Comparison of ENCODE assay signal across 17 mouse cellular contexts in the genomic region with DNA sequence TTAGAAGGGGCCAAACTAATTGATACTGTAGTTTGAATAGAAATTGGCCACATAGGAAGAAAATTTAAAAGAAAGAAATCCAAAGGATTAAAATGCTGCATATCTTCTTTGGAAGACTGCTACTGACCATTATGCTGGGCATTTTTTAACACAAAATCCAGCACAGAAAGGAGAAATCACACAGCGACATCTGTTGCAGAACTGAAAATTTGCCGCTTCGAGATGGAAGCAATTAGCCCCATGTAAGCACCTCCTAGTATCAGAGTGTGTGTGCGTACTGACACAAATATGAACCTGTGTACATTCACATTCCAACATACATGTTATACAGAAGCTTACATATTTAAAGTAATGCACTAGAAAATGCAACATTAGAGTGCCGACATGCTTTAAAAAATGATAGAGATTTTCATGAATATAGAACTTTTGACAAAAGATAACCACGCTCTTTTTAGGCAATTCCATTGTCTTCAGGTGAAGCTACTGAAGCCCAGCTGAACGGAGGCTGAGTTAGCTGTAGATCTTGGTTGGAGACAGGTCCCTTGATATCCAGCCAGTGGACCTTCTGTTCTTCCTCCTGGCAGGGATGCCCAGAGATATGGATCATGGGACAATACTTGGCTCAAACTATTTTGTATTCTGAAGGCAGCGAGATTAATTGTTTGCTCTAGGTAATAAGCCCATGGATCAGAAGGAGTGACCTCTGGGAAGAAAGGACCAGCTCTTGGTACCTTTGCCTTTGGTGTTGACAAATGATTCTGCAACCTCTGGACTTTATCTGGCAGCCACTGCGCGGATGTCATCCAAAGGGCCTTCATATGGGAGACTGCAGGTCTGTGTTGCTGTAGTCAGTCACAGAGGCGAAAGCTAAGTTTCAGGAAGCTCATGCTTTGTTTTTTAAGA. TPM values are rescaled to one million over a fixed set of nuclear protein-coding genes. Genes with fewer than 3 reads are reported as not detected.
DNase-seq lines count a peak whose midpoint lies in the region; ATAC-seq and TF ChIP-seq lines count a peak whose summit lies in the region.
"Had no signal": no experiment of that assay in that cellular context is flagged by ENCODE, and none has a peak within 500 bp of the region (broad histone marks: within the 10 kb centered on the region; RNA-seq: fewer than 3 reads in every experiment).

No protein-coding gene starts in this region.

- no peaks in the 10 kb centered on the region for H3K36me3 ChIP-seq in forebrain, embryonic 15.5 days
- H3K36me3 ChIP-seq in forebrain, embryonic 11.5 days (ENCODE audit: control insufficient read depth, insufficient read depth, low read length): no peaks in the 10 kb centered on the region
- H3K36me3 ChIP-seq in midbrain, embryonic 16.5 days (ENCODE audit: control insufficient read depth, insufficient read depth, low read length): 0 out of 2 replicates have a peak, but pooled peaks cover 2% of the 10 kb centered on the region
- H3K36me3 ChIP-seq in midbrain, embryonic 11.5 days (ENCODE audit: control insufficient read depth, insufficient read depth, low read length): no peaks in the 10 kb centered on the region
- H3K36me3 ChIP-seq in thymus, adult 2 months (ENCODE audit: control insufficient read depth, insufficient read depth, low read length): no peaks in the 10 kb centered on the region
- H3K36me3 ChIP-seq: kidney, embryonic 15.5 days; limb, embryonic 15.5 days; lung, embryonic 15.5 days had no signal

- no peak for TF ChIP-seq CTCF in thymus, adult 2 months (IDR thresholded peaks at IDR 0.05; ENCODE audit: borderline replicate concordance, control insufficient read depth, extremely low read depth, insufficient read depth, low read length, poor library complexity)

- ATAC-seq in forebrain, embryonic 15.5 days (replicated peaks): no peak
- ATAC-seq in forebrain, embryonic 11.5 days (replicated peaks; ENCODE audit: low FRiP score): no peak
- ATAC-seq in midbrain, embryonic 16.5 days: no peak
- ATAC-seq in midbrain, embryonic 11.5 days (ENCODE audit: low FRiP score): no peak

- WGBS in forebrain, embryonic 15.5 days: 67% methylated on average over 11 of the region's 11 CpGs
- 89% methylated on average over 11 of the region's 11 CpGs for WGBS in forebrain, embryonic 11.5 days
- WGBS in midbrain, embryonic 16.5 days: 82% methylated on average over 11 of the region's 11 CpGs
- 92% methylated on average over 11 of the region's 11 CpGs for WGBS in midbrain, embryonic 11.5 days
- 91% methylated on average over 11 of the region's 11 CpGs for WGBS in thymus, adult 2 months

- H3K9me3 ChIP-seq in forebrain, embryonic 15.5 days: no peaks in the 10 kb centered on the region
- no peaks in the 10 kb centered on the region for H3K9me3 ChIP-seq in forebrain, embryonic 11.5 days (ENCODE audit: control insufficient read depth, low read length)
- H3K9me3 ChIP-seq in midbrain, embryonic 16.5 days (replicated peaks; ENCODE audit: control insufficient read depth, low read length, poor library complexity, severe bottlenecking): no peaks in the 10 kb centered on the region
- no peaks in the 10 kb centered on the region for H3K9me3 ChIP-seq in midbrain, embryonic 11.5 days (ENCODE audit: control insufficient read depth, low read length)
- H3K9me3 ChIP-seq: kidney, embryonic 15.5 days; limb, embryonic 15.5 days; lung, embryonic 15.5 days had no signal

- H3K4me2 ChIP-seq in forebrain, embryonic 15.5 days (replicated peaks): peak overlapping the region; percentile 16; the same call in 1 of the 2 replicates
- no peak overlapping the region for H3K4me2 ChIP-seq in forebrain, embryonic 11.5 days (ENCODE audit: low read depth, low read length, severe bottlenecking)
- peak overlapping the region; percentile 30 for H3K4me2 ChIP-seq in midbrain, embryonic 16.5 days (ENCODE audit: low read length)
- no peak overlapping the region for H3K4me2 ChIP-seq in midbrain, embryonic 11.5 days
- H3K4me2 ChIP-seq: kidney, embryonic 15.5 days; limb, embryonic 15.5 days; lung, embryonic 15.5 days had no signal

- DNase-seq in forebrain, embryonic 11.5 days (ENCODE audit: low spot score): no peak
- DNase-seq in midbrain, embryonic 11.5 days (ENCODE audit: low spot score, missing footprints): no peak
- peak; percentile 39 to 44 for DNase-seq in cerebellum, postnatal 10 days
- DNase-seq in thymus, adult 2 months: no peak
- no peak for DNase-seq in natural killer cell, adult 2 months (ENCODE audit: low spot score in 2 of 2)
- DNase-seq: B cell, adult 2 months; gastrocnemius, postnatal 14 days; heart, postnatal 10 days; right cerebral cortex, postnatal 14 days; thymus, postnatal 4 days had no signal

- no peak for TF ChIP-seq POLR2A in thymus, adult 2 months (IDR thresholded peaks at IDR 0.05; ENCODE audit: control insufficient read depth, extremely low read depth, insufficient read depth, low read length, poor library complexity)

- H3K27ac ChIP-seq in forebrain, embryonic 15.5 days (replicated peaks): no peak overlapping the region
- no peak overlapping the region for H3K27ac ChIP-seq in forebrain, embryonic 11.5 days (ENCODE audit: low read depth, low read length)
- no peak overlapping the region for H3K27ac ChIP-seq in midbrain, embryonic 16.5 days (ENCODE audit: low read length)
- no peak overlapping the region for H3K27ac ChIP-seq in midbrain, embryonic 11.5 days (ENCODE audit: low read depth, low read length)
- H3K27ac ChIP-seq in thymus, adult 2 months (ENCODE audit: control insufficient read depth, insufficient read depth, low read length): no peak overlapping the region
- H3K27ac ChIP-seq: kidney, embryonic 15.5 days; limb, embryonic 15.5 days; lung, embryonic 15.5 days; stomach, postnatal 0 days had no signal

- no peaks in the 10 kb centered on the region for H3K27me3 ChIP-seq in forebrain, embryonic 15.5 days
- no peaks in the 10 kb centered on the region for H3K27me3 ChIP-seq in forebrain, embryonic 11.5 days (ENCODE audit: control insufficient read depth, insufficient read depth, low read length)
- no peaks in the 10 kb centered on the region for H3K27me3 ChIP-seq in midbrain, embryonic 16.5 days (ENCODE audit: control insufficient read depth, insufficient read depth, low read depth, low read length)
- H3K27me3 ChIP-seq in midbrain, embryonic 11.5 days (ENCODE audit: control insufficient read depth, insufficient read depth, low read length): no peaks in the 10 kb centered on the region; the same call in 1 of the 2 replicates
- H3K27me3 ChIP-seq in thymus, adult 2 months (ENCODE audit: control insufficient read depth, insufficient read depth, low read length): peaks cover 19% of the 10 kb centered on the region

- no peak overlapping the region for H3K4me3 ChIP-seq in forebrain, embryonic 15.5 days
- no peak overlapping the region for H3K4me3 ChIP-seq in forebrain, embryonic 11.5 days (ENCODE audit: low read depth, low read length)
- no peak overlapping the region for H3K4me3 ChIP-seq in midbrain, embryonic 16.5 days (ENCODE audit: low read depth, low read length)
- H3K4me3 ChIP-seq in midbrain, embryonic 11.5 days (ENCODE audit: low read depth, low read length): no peak overlapping the region
- H3K4me3 ChIP-seq in thymus, adult 2 months (ENCODE audit: control insufficient read depth, insufficient read depth, low read length): no peak overlapping the region
- H3K4me3 ChIP-seq: kidney, embryonic 15.5 days; limb, embryonic 15.5 days; lung, embryonic 15.5 days; myocyte had no signal

- H3K4me1 ChIP-seq in forebrain, embryonic 15.5 days: peaks cover 41% of the 10 kb centered on the region
- peaks cover 12% of the 10 kb centered on the region for H3K4me1 ChIP-seq in forebrain, embryonic 11.5 days (replicated peaks; ENCODE audit: control insufficient read depth, insufficient read depth, low read length)
- peaks cover 24% of the 10 kb centered on the region for H3K4me1 ChIP-seq in midbrain, embryonic 16.5 days (ENCODE audit: control insufficient read depth, insufficient read depth, low read length)
- H3K4me1 ChIP-seq in midbrain, embryonic 11.5 days (ENCODE audit: control insufficient read depth, insufficient read depth, low read length): peaks cover 23% of the 10 kb centered on the region
- peaks cover 13% of the 10 kb centered on the region for H3K4me1 ChIP-seq in thymus, adult 2 months (replicated peaks; ENCODE audit: control insufficient read depth, insufficient read depth, low read length)

- no peak overlapping the region for H3K9ac ChIP-seq in forebrain, embryonic 15.5 days (replicated peaks)
- no peak overlapping the region for H3K9ac ChIP-seq in forebrain, embryonic 11.5 days (ENCODE audit: low read length)
- no peak overlapping the region for H3K9ac ChIP-seq in midbrain, embryonic 16.5 days (ENCODE audit: low read depth, low read length)
- no peak overlapping the region for H3K9ac ChIP-seq in midbrain, embryonic 11.5 days (ENCODE audit: low read length)
- H3K9ac ChIP-seq: kidney, embryonic 15.5 days; limb, embryonic 15.5 days; lung, embryonic 15.5 days had no signal

RNA-seq across cellular contexts. Expression of gene Cadm1, which starts 4.9 kb away (rescaled TPM):
- polyA plus RNA-seq in forebrain, embryonic 15.5 days (2015; fragmentation: Nextera tagmentation; extraction: Ambion mirVana): 202 and 218 TPM in 2 replicates
- 105 and 112 TPM in 2 replicates for polyA plus RNA-seq in forebrain, embryonic 11.5 days (2014; fragmentation: Nextera tagmentation; extraction: Ambion mirVana)
- 332 and 364 TPM in 2 replicates for polyA plus RNA-seq in midbrain, embryonic 16.5 days (2015; fragmentation: Nextera tagmentation; extraction: Ambion mirVana)
- polyA plus RNA-seq in midbrain, embryonic 11.5 days (2014; fragmentation: Nextera tagmentation; extraction: Ambion mirVana): 87.3 and 90.9 TPM in 2 replicates
- 5.9 and 7.9 TPM in 2 replicates for polyA plus RNA-seq in thymus, adult 2 months (2012; rRNA removed)

Comparison
In these comparisons a context has a peak if more than half of its experiments do, and no peak if none do; other contexts are left out.
1. H3K4me2 ChIP-seq: peak in forebrain, embryonic 15.5 days (single experiment) and midbrain, embryonic 16.5 days (single experiment); none in forebrain, embryonic 11.5 days (single experiment) and midbrain, embryonic 11.5 days (single experiment).
2. DNase-seq: peak in cerebellum, postnatal 10 days (2 of 2); none in forebrain, embryonic 11.5 days (single experiment), midbrain, embryonic 11.5 days (single experiment), thymus, adult 2 months (single experiment) and natural killer cell, adult 2 months (0 of 2).